Mouse (Mus musculus): ENCODE measurements at regions not wholly inside any gene's neighbourhood (a gene's known extent, or its start where the extent isn't known, plus 50 kb on each side); places are given as distances from the start of the nearest gene placed in this dataset.
"Not testable (repeated sequence)": the region's sequence is repeated elsewhere in the genome, so short reads cannot be mapped to it uniquely, and the experiment has no call there.

DNA sequence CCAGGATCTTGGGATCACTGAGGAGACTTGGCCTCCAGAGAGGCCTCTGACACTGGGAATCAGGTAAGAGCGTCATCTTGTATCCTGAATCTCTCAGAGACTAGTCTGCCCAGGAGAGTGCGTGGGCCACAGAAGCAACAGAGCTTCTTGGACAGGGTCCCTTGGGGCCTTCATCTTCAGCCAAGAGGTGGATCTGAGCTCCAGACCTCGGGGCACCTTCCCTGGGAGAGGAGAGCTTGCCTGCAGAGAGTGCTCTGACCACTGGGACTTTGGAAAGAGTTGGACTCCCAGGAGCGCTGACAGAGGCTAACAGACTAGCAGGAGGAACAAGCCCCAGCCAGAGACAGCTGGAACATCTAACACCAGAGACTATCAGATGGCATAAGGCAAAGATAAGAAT is 73.9 kb upstream of the Gm15319 start:
- DNase-seq (ENCODE audit: low spot score in 2 of 2) = not testable (repeated sequence)

GRCm38 (mm10) chr8:20433236-20433635 is 70.2 kb upstream of the Gm15319 start:
- DNase-seq (ENCODE audit: low spot score in 2 of 2) = not testable (repeated sequence)

GRCm38 (mm10) chr8:20429469-20429868 is 66.5 kb upstream of the Gm15319 start:
- not testable (repeated sequence) for DNase-seq (ENCODE audit: low spot score in 2 of 2)

GRCm38 (mm10) chr8:20424903-20425222 is 61.9 kb upstream of the Gm15319 start:
- not testable (repeated sequence) for DNase-seq (ENCODE audit: low spot score in 2 of 2)

DNA sequence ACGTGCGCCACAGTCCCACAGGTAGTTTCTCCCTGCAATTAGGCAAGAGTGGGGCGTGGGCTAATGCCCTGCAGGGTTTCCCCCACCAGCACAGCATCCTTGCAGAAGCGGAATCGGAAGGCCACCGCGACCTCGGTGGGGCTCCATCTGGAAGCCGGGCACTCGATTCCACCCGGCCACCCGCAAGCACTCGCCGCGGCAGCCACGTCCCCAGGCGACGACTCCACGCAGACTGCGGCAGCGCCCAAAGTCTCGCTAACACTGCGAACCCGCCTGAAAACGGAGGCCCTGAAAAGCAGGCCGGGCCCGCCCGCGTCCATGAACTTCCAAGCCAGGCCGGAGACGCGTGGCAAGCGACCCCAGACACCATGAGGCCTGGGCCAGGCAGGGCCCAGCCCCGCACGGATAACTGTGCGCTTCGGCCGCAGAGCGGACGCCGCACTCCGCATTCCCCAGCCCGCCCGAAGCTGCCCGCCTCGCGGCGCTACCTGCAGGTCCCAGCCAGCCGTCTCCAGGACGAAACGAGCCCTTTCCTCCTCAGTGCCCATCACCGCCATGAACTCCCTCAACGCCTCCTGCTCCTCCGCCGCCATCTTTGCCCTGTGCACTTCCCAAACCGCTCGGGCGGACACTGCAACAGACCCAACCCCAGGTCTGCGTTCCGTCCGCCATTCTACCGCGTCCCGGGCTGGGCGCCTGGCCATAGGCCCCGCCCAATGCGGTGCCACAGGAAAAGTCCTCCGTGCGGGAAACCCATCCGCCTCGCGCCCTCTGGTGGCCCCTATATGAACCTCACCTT is 61.3 kb upstream of the Gm15319 start:
- DNase-seq (ENCODE audit: low spot score in 2 of 2) = peak; percentile 100

DNA sequence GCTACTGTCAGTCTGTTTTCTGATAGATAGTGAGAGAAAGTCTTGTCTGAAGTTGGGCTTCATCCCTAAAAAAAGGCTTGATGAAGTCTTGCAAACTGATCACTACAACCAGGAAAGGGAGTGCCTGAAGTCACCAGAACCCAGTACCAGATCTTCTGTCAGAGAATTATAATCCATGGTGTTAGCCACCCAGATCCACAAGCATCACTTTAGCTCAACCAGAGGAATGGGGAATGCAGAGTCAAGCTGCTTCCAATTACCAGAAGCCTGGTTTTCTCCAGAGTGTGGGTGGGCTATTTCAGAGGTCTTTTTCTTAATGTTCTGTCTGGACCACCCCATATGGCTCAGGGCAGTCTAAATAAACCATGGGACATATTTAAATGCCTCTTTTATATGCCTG is 57.8 kb upstream of the Gm15319 start:
- DNase-seq (ENCODE audit: low spot score in 2 of 2) = not testable (repeated sequence)
